Mouse (Mus musculus): ENCODE results near the gene Gadl1. TPM values are rescaled to one million over a fixed set of nuclear protein-coding genes. Genes with fewer than 3 reads are reported as not detected.
A peak's percentile ranks its signal among the peaks of the same experiment; 100 is the strongest.

The Gadl1 gene
- polyA plus RNA-seq, 1 experiment from 2014 or later: 0.51 TPM

GRCm38 (mm10) chr9:115908325-115908724 lies 930 bp upstream of the Gadl1 start:
- Histone ChIP-seq H3K27me3 (no peaks in the 10 kb centered on the region), H3K4me2 (peak overlapping the region; percentile 35), H3K9me3 (no peaks in the 10 kb centered on the region), H3K36me3 (no peaks in the 10 kb centered on the region), H3K9ac (no peak overlapping the region), H3K4me1 (no peaks in the 10 kb centered on the region), H3K27ac (no peak overlapping the region), H3K4me3 (no peak overlapping the region)
- ATAC-seq (ENCODE audit: borderline replicate concordance, extremely low read depth, low FRiP score, low TSS enrichment): no peak
- 10% methylated on average over 15 of the region's 15 CpGs for WGBS

GRCm38 (mm10) chr9:115914006-115914405 lies 4.8 kb downstream of the Gadl1 start:
- WGBS: 44% methylated on average over 7 of the region's 7 CpGs
- no peaks in the 10 kb centered on the region for H3K27me3 ChIP-seq
- ATAC-seq (ENCODE audit: borderline replicate concordance, extremely low read depth, low FRiP score, low TSS enrichment): no peak

GRCm38 (mm10) chr9:115915586-115916270 lies 6.5 kb downstream of the Gadl1 start:
- ATAC-seq (ENCODE audit: borderline replicate concordance, extremely low read depth, low FRiP score, low TSS enrichment): 0 out of 2 replicates have a peak, but pooled peaks have one; percentile 52
- Histone ChIP-seq H3K27me3 (no peaks in the 10 kb centered on the region), H3K4me3 (no peak overlapping the region), H3K27ac (0 out of 2 replicates have a peak overlapping the region, but pooled peaks have one; percentile 33), H3K4me1 (peaks cover 6% of the 10 kb centered on the region), H3K9me3 (no peaks in the 10 kb centered on the region), H3K36me3 (no peaks in the 10 kb centered on the region), H3K9ac (no peak overlapping the region), H3K4me2 (no peak overlapping the region)
- WGBS: 53% methylated on average over 14 of the region's 14 CpGs

More at GRCm38 (mm10) chr9:115914006-115914405, 4.8 kb downstream of the Gadl1 start:
- H3K4me2 ChIP-seq: no peak overlapping the region
- H3K36me3 ChIP-seq: no peaks in the 10 kb centered on the region
- H3K4me1 ChIP-seq: peaks cover 6% of the 10 kb centered on the region
- H3K9me3 ChIP-seq: no peaks in the 10 kb centered on the region
- H3K9ac ChIP-seq: no peak overlapping the region
- H3K27ac ChIP-seq: no peak overlapping the region
- no peak overlapping the region for H3K4me3 ChIP-seq

GRCm38 (mm10) chr9:115919736-115920135 lies 10.5 kb downstream of the Gadl1 start:
- Histone ChIP-seq H3K9ac (no peak overlapping the region), H3K36me3 (no peaks in the 10 kb centered on the region), H3K9me3 (no peaks in the 10 kb centered on the region), H3K4me3 (no peak overlapping the region), H3K4me1 (peaks cover 6% of the 10 kb centered on the region), H3K4me2 (no peak overlapping the region), H3K27ac (no peak overlapping the region), H3K27me3 (no peaks in the 10 kb centered on the region)
- 85% methylated on average over 3 of the region's 3 CpGs for WGBS
- no peak for ATAC-seq (ENCODE audit: borderline replicate concordance, extremely low read depth, low FRiP score, low TSS enrichment)

GRCm38 (mm10) chr9:115922662-115923061 lies 13.4 kb downstream of the Gadl1 start:
- Histone ChIP-seq H3K27ac (no peak overlapping the region), H3K9ac (no peak overlapping the region), H3K36me3 (no peaks in the 10 kb centered on the region), H3K4me3 (no peak overlapping the region), H3K27me3 (no peaks in the 10 kb centered on the region), H3K9me3 (no peaks in the 10 kb centered on the region), H3K4me2 (no peak overlapping the region), H3K4me1 (no peaks in the 10 kb centered on the region)
- no peak for ATAC-seq (ENCODE audit: borderline replicate concordance, extremely low read depth, low FRiP score, low TSS enrichment)
- 86% methylated on average over 10 of the region's 10 CpGs for WGBS

GRCm38 (mm10) chr9:115924094-115924493 lies 14.8 kb downstream of the Gadl1 start:
- H3K4me2 ChIP-seq: no peak overlapping the region
- H3K4me1 ChIP-seq: no peaks in the 10 kb centered on the region
- H3K27ac ChIP-seq: no peak overlapping the region
- no peaks in the 10 kb centered on the region for H3K27me3 ChIP-seq
- no peak overlapping the region for H3K9ac ChIP-seq
- no peak for ATAC-seq (ENCODE audit: borderline replicate concordance, extremely low read depth, low FRiP score, low TSS enrichment)
- no peaks in the 10 kb centered on the region for H3K9me3 ChIP-seq
- H3K36me3 ChIP-seq: no peaks in the 10 kb centered on the region
- H3K4me3 ChIP-seq: no peak overlapping the region
- WGBS: 100% methylated on average over 1 of the region's 1 CpGs

GRCm38 (mm10) chr9:115931803-115932202 lies 22.5 kb downstream of the Gadl1 start:
- H3K4me3 ChIP-seq: no peak overlapping the region
- no peak for ATAC-seq (ENCODE audit: borderline replicate concordance, extremely low read depth, low FRiP score, low TSS enrichment)
- no peak overlapping the region for H3K4me2 ChIP-seq
- no peaks in the 10 kb centered on the region for H3K9me3 ChIP-seq
- no peaks in the 10 kb centered on the region for H3K36me3 ChIP-seq
- no peak overlapping the region for H3K9ac ChIP-seq
- H3K27me3 ChIP-seq: no peaks in the 10 kb centered on the region
- H3K4me1 ChIP-seq: no peaks in the 10 kb centered on the region
- H3K27ac ChIP-seq: no peak overlapping the region
- WGBS: 66% methylated on average over 2 of the region's 2 CpGs

GRCm38 (mm10) chr9:115932741-115933140 lies 23.5 kb downstream of the Gadl1 start:
- H3K4me2 ChIP-seq: no peak overlapping the region
- no peak for ATAC-seq (ENCODE audit: borderline replicate concordance, extremely low read depth, low FRiP score, low TSS enrichment)
- no peaks in the 10 kb centered on the region for H3K27me3 ChIP-seq
- H3K9me3 ChIP-seq: no peaks in the 10 kb centered on the region
- no peak overlapping the region for H3K9ac ChIP-seq
- 77% methylated on average over 4 of the region's 4 CpGs for WGBS
- no peak overlapping the region for H3K27ac ChIP-seq
- no peaks in the 10 kb centered on the region for H3K36me3 ChIP-seq
- no peak overlapping the region for H3K4me3 ChIP-seq
- no peaks in the 10 kb centered on the region for H3K4me1 ChIP-seq

GRCm38 (mm10) chr9:115933243-115933964 lies 24.1 kb downstream of the Gadl1 start:
- Histone ChIP-seq H3K4me1 (no peaks in the 10 kb centered on the region), H3K9me3 (no peaks in the 10 kb centered on the region), H3K27ac (no peak overlapping the region), H3K9ac (no peak overlapping the region), H3K4me3 (no peak overlapping the region), H3K36me3 (no peaks in the 10 kb centered on the region), H3K4me2 (no peak overlapping the region), H3K27me3 (no peaks in the 10 kb centered on the region)
- WGBS: 51% methylated on average over 7 of the region's 7 CpGs
- no peak for ATAC-seq (ENCODE audit: borderline replicate concordance, extremely low read depth, low FRiP score, low TSS enrichment)

GRCm38 (mm10) chr9:115934288-115934687 lies 25.0 kb downstream of the Gadl1 start:
- Histone ChIP-seq H3K36me3 (no peaks in the 10 kb centered on the region), H3K27ac (no peak overlapping the region), H3K27me3 (no peaks in the 10 kb centered on the region), H3K9ac (no peak overlapping the region), H3K9me3 (no peaks in the 10 kb centered on the region), H3K4me2 (no peak overlapping the region), H3K4me1 (no peaks in the 10 kb centered on the region), H3K4me3 (no peak overlapping the region)
- WGBS: 85% methylated on average over 11 of the region's 11 CpGs
- ATAC-seq (ENCODE audit: borderline replicate concordance, extremely low read depth, low FRiP score, low TSS enrichment): no peak

- WGBS: 50% methylated on average over 2 of the region's 2 CpGs
- Histone ChIP-seq H3K27me3 (no peaks in the 10 kb centered on the region), H3K36me3 (no peaks in the 10 kb centered on the region), H3K27ac (no peak overlapping the region), H3K4me3 (no peak overlapping the region), H3K4me1 (peaks cover 4% of the 10 kb centered on the region), H3K9ac (no peak overlapping the region), H3K9me3 (no peaks in the 10 kb centered on the region), H3K4me2 (no peak overlapping the region)
- ATAC-seq (ENCODE audit: borderline replicate concordance, extremely low read depth, low FRiP score, low TSS enrichment): no peak
Measured at GRCm38 (mm10) chr9:115936350-115936749, 27.1 kb downstream of the Gadl1 start.

- no peak overlapping the region for H3K9ac ChIP-seq
- H3K27me3 ChIP-seq: no peaks in the 10 kb centered on the region
- no peaks in the 10 kb centered on the region for H3K9me3 ChIP-seq
- no peaks in the 10 kb centered on the region for H3K36me3 ChIP-seq
- H3K27ac ChIP-seq: no peak overlapping the region
- ATAC-seq (ENCODE audit: borderline replicate concordance, extremely low read depth, low FRiP score, low TSS enrichment): no peak
- H3K4me3 ChIP-seq: no peak overlapping the region
- H3K4me1 ChIP-seq: peaks cover 5% of the 10 kb centered on the region
- H3K4me2 ChIP-seq: no peak overlapping the region
- 89% methylated on average over 5 of the region's 5 CpGs for WGBS
Measured at GRCm38 (mm10) chr9:115937915-115938314, 28.7 kb downstream of the Gadl1 start.
